Mouse (Mus musculus): Measurements from ENCODE around the gene Atg7. TPM values are rescaled to one million over a fixed set of nuclear protein-coding genes. Genes with fewer than 3 reads are reported as not detected.

Gene Atg7
- total RNA-seq (2023): 100 to 1,000 TPM; 179 to 188 TPM

GRCm38 (mm10) chr6:114642601-114643528, at the start of gene Atg7:
Gene Atg7 (plus strand): TSS chr6:114643097.

Other genes starting within 250 kb of the Atg7 start
- under 1 TPM in 1 of 2 experiments, not detected in 1; 0.13 TPM for gene Hrh1, start 245.2 kb upstream of the Atg7 start, total RNA-seq (2023)